Mouse (Mus musculus): Measurements from ENCODE around the gene Pcnx2.

DNA sequence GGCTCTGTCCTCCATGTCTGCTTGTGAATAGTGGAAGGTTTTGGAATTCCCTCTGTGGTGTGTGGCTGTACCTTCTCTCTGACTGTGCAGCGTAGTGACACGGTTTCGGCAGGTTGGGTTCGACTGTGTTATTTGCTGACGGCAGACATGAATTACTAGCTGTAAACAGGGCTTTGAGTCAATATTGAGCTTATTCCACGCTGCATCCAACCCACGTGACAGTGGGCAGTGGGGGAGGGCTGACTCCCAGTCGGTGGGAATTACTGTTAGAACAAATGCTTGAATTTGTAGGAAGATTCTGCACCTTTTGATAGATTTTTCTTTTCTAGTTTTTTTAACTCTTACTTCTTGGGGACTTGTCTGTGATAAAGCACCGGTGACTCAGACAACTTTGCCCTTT lies 16.3 kb upstream of the Pcnx2 start:
- TF ChIP-seq CTCF (IDR thresholded peaks at IDR 0.05; ENCODE audit: extremely low read depth, insufficient read depth, low read length) (no peak), POLR2A (IDR thresholded peaks at IDR 0.05; ENCODE audit: extremely low read depth, insufficient read depth, low read length) (no peak)
